ENCODE assay signal across 13 mouse cellular contexts in the genomic region with DNA sequence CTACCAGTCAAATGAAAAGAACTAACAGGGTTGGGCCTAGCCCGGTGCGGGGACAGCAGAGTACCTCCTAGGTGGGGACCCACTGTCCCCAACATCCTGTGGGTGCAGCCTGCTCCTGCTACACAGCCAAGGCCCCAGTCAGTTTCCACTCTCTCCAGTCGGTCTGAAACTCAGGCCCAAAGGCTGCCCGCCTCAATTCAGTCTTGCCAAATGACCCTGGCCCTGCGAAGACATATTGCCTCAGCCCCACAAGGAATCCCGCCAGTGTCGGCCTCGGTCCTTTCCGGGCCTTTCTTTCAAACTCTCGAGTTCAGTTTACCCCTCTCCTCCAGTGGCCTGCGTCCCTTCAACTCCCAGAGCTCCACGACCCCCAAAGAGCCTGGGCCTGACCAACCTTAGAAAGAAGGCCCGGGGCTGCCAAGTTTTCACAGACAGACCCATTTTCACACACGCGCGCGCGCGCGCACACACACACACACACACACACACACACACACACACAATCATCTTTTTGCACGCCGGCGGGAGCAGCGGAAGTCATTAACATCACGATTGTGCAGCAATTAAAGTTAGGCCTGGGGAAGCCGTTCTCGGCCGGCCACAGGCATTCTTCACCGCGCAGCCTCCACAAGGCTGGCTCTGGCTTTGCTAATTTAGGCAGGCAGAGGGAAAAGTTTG. TPM values are rescaled to one million over a fixed set of nuclear protein-coding genes. Genes with fewer than 3 reads are reported as not detected.
DNase-seq lines count a peak whose midpoint lies in the region; ATAC-seq and TF ChIP-seq lines count a peak whose summit lies in the region.
"Had no signal": no experiment of that assay in that cellular context is flagged by ENCODE, and none has a peak within 500 bp of the region (broad histone marks: within the 10 kb centered on the region; RNA-seq: fewer than 3 reads in every experiment).

No protein-coding gene starts in this region.

- no peaks in the 10 kb centered on the region for H3K36me3 ChIP-seq in intestine, postnatal 0 days (ENCODE audit: control insufficient read depth, insufficient read depth)
- no peaks in the 10 kb centered on the region for H3K36me3 ChIP-seq in lung, postnatal 0 days (ENCODE audit: insufficient read depth, low read length)

- H3K4me2 ChIP-seq in intestine, postnatal 0 days (replicated peaks; ENCODE audit: low read depth) = peak overlapping the region; percentile 60
- peak overlapping the region; percentile 55 for H3K4me2 ChIP-seq in lung, postnatal 0 days (replicated peaks; ENCODE audit: low read depth, low read length)

- peaks cover 18% of the 10 kb centered on the region; the same call in 1 of the 2 replicates for H3K27me3 ChIP-seq in intestine, postnatal 0 days (replicated peaks; ENCODE audit: control insufficient read depth, insufficient read depth, low read length)
- H3K27me3 ChIP-seq in lung, postnatal 0 days (replicated peaks; ENCODE audit: insufficient read depth, low read length) = peaks cover 9% of the 10 kb centered on the region; the same call in 1 of the 2 replicates

- DNase-seq in gastrocnemius, adult 2 months = peak; percentile 19
- no peak for DNase-seq in gastrocnemius, adult 18-20 months (ENCODE audit: low spot score)
- peak; percentile 68 for DNase-seq in adrenal gland, postnatal 10 days
- peak; percentile 76 for DNase-seq in lung, postnatal 0 days (ENCODE audit: low spot score)
- no peak for DNase-seq in natural killer cell, adult 2 months (ENCODE audit: low spot score in 2 of 2)
- DNase-seq in Muller cell, postnatal 12 days (ENCODE audit: inconsistent ontology term) = no peak
- DNase-seq: B cell, adult 2 months had no signal

- H3K27ac ChIP-seq in gastrocnemius, adult 2 months = no peak overlapping the region
- H3K27ac ChIP-seq in intestine, postnatal 0 days (ENCODE audit: low read depth, low read length) = peak overlapping the region; percentile 61
- H3K27ac ChIP-seq in lung, postnatal 0 days (ENCODE audit: low read length) = peak overlapping the region; percentile 83

- H3K9me3 ChIP-seq in intestine, postnatal 0 days (ENCODE audit: control insufficient read depth) = no peaks in the 10 kb centered on the region
- H3K9me3 ChIP-seq in lung, postnatal 0 days (ENCODE audit: low read length) = no peaks in the 10 kb centered on the region

- H3K4me3 ChIP-seq in gastrocnemius, adult 2 months = no peak overlapping the region
- H3K4me3 ChIP-seq in intestine, postnatal 0 days (ENCODE audit: low read depth, low read length) = peak overlapping the region; percentile 29
- H3K4me3 ChIP-seq in lung, postnatal 0 days (ENCODE audit: low read depth, low read length) = peak overlapping the region; percentile 22; the same call in 1 of the 2 replicates
- H3K4me3 ChIP-seq: erythroblast, embryonic 14.5 days had no signal

- 16% methylated on average over 30 of the region's 30 CpGs for WGBS in intestine, postnatal 0 days
- WGBS in lung, postnatal 0 days = 9% methylated on average over 30 of the region's 30 CpGs

- intact Hi-C loops in gastrocnemius, adult 2 months (cut with DNase I) = no loop called here

- no peak for TF ChIP-seq EP300 in lung, postnatal 0 days (IDR thresholded peaks at IDR 0.05)

- TF ChIP-seq CTCF in gastrocnemius, adult 2 months (IDR thresholded peaks at IDR 0.05) = no peak
- no peak for TF ChIP-seq CTCF in intestine, postnatal 0 days (IDR thresholded peaks at IDR 0.05; ENCODE audit: low read depth)
- no peak for TF ChIP-seq CTCF in lung, postnatal 0 days (IDR thresholded peaks at IDR 0.05)

- H3K9ac ChIP-seq in intestine, postnatal 0 days (ENCODE audit: low read depth, low read length) = peak overlapping the region; percentile 35; the same call in 1 of the 2 replicates
- peak overlapping the region; percentile 20; the same call in 1 of the 2 replicates for H3K9ac ChIP-seq in lung, postnatal 0 days (replicated peaks; ENCODE audit: low read depth)

- H3K4me1 ChIP-seq in intestine, postnatal 0 days (replicated peaks; ENCODE audit: control insufficient read depth, insufficient read depth, low read length) = no peaks in the 10 kb centered on the region
- H3K4me1 ChIP-seq in lung, postnatal 0 days (ENCODE audit: insufficient read depth, low read depth, low read length) = no peaks in the 10 kb centered on the region; the same call in 1 of the 2 replicates

- ATAC-seq in intestine, postnatal 0 days = peak; percentile 55
- ATAC-seq in lung, postnatal 0 days = no peak
- no peak for ATAC-seq in megakaryocyte progenitor cell, adult 5-6 weeks (replicated peaks; ENCODE audit: poor library complexity)

RNA-seq across cellular contexts. Expression of gene Hoxa5, which starts 4.2 kb away (rescaled TPM):
- 1 to 10 TPM; 2.2 to 2.9 TPM for total RNA-seq in gastrocnemius, adult 2 months (2021)
- total RNA-seq in gastrocnemius, adult 18-20 months (2021) = 1 to 10 TPM; 2.0 to 2.1 TPM
- total RNA-seq in adrenal gland, postnatal 10 days (2021) = 10 to 100 TPM; 28.0 to 28.2 TPM
- polyA plus RNA-seq in intestine, postnatal 0 days (2015; fragmentation: Nextera tagmentation; extraction: Ambion mirVana) = 14.8 and 15.3 TPM in 2 replicates
- polyA plus RNA-seq in lung, postnatal 0 days (2015; fragmentation: Nextera tagmentation; extraction: Ambion mirVana) = 39.7 and 40.3 TPM in 2 replicates
- total RNA-seq in megakaryocyte progenitor cell, adult 5-6 weeks (2015) = 2.3 and 3.1 TPM in 2 replicates
- 0.83 and 1.1 TPM in 2 replicates for total RNA-seq in megakaryocyte progenitor cell, adult 5-6 weeks (2017)
- total RNA-seq: left cerebral cortex, adult 18-20 months had no signal
- polyA plus RNA-seq: erythroblast, embryonic 14.5 days had no signal

RNA-seq across cellular contexts. Expression of gene Hoxa6, which starts 8.3 kb away (rescaled TPM):
- 1 to 10 TPM; 2.6 to 2.7 TPM for total RNA-seq in gastrocnemius, adult 2 months (2021)
- total RNA-seq in gastrocnemius, adult 18-20 months (2021) = 1 to 10 TPM; 2.0 to 2.1 TPM
- total RNA-seq in adrenal gland, postnatal 10 days (2021) = 1 to 10 TPM; 4.8 to 8.6 TPM
- 0.76 and 0.81 TPM in 2 replicates for polyA plus RNA-seq in intestine, postnatal 0 days (2015; fragmentation: Nextera tagmentation; extraction: Ambion mirVana)
- 0.95 and 1.1 TPM in 2 replicates for polyA plus RNA-seq in lung, postnatal 0 days (2015; fragmentation: Nextera tagmentation; extraction: Ambion mirVana)
- total RNA-seq in megakaryocyte progenitor cell, adult 5-6 weeks (2015) = 0.22 TPM in 1 of 2 replicates, not detected in the other
- not detected in 2 replicates for total RNA-seq in megakaryocyte progenitor cell, adult 5-6 weeks (2017)
- total RNA-seq: left cerebral cortex, adult 18-20 months had no signal
- polyA plus RNA-seq: erythroblast, embryonic 14.5 days had no signal

RNA-seq across cellular contexts. Expression of gene Hoxa4, which starts 8.7 kb away (rescaled TPM):
- 1 to 10 TPM; 2.7 to 3.3 TPM for total RNA-seq in gastrocnemius, adult 2 months (2021)
- total RNA-seq in gastrocnemius, adult 18-20 months (2021) = 1 to 10 TPM; 2.7 to 2.9 TPM
- 10 to 100 TPM in 1 of 2 experiments, 1 to 10 TPM in 1; 8.0 to 11.4 TPM for total RNA-seq in adrenal gland, postnatal 10 days (2021)
- 3.6 and 4.5 TPM in 2 replicates for polyA plus RNA-seq in intestine, postnatal 0 days (2015; fragmentation: Nextera tagmentation; extraction: Ambion mirVana)
- 3.7 and 3.9 TPM in 2 replicates for polyA plus RNA-seq in lung, postnatal 0 days (2015; fragmentation: Nextera tagmentation; extraction: Ambion mirVana)
- total RNA-seq in megakaryocyte progenitor cell, adult 5-6 weeks (2015) = 0.88 and 1.9 TPM in 2 replicates
- total RNA-seq in megakaryocyte progenitor cell, adult 5-6 weeks (2017) = 0.71 and 1.3 TPM in 2 replicates
- total RNA-seq: left cerebral cortex, adult 18-20 months had no signal
- polyA plus RNA-seq: erythroblast, embryonic 14.5 days had no signal

RNA-seq across cellular contexts. Expression of gene Hoxa3, which starts 12.9 kb away (rescaled TPM):
- total RNA-seq in gastrocnemius, adult 2 months (2021) = 1 to 10 TPM; 2.8 to 3.1 TPM
- total RNA-seq in gastrocnemius, adult 18-20 months (2021) = 1 to 10 TPM; 1.6 to 3.0 TPM
- total RNA-seq in adrenal gland, postnatal 10 days (2021) = 10 to 100 TPM in 1 of 2 experiments, 1 to 10 TPM in 1; 5.9 to 13.5 TPM
- 3.4 and 3.6 TPM in 2 replicates for polyA plus RNA-seq in intestine, postnatal 0 days (2015; fragmentation: Nextera tagmentation; extraction: Ambion mirVana)
- polyA plus RNA-seq in lung, postnatal 0 days (2015; fragmentation: Nextera tagmentation; extraction: Ambion mirVana) = 4.3 and 4.8 TPM in 2 replicates
- 0.59 and 2.1 TPM in 2 replicates for total RNA-seq in megakaryocyte progenitor cell, adult 5-6 weeks (2015)
- 0.37 and 0.42 TPM in 2 replicates for total RNA-seq in megakaryocyte progenitor cell, adult 5-6 weeks (2017)
- total RNA-seq: left cerebral cortex, adult 18-20 months had no signal
- polyA plus RNA-seq: erythroblast, embryonic 14.5 days had no signal

RNA-seq across cellular contexts. Expression of gene Gm28308, which starts 12.9 kb away (rescaled TPM):
- under 1 TPM in 1 of 2 experiments, not detected in 1; 0.82 TPM for total RNA-seq in gastrocnemius, adult 2 months (2021)
- total RNA-seq in gastrocnemius, adult 18-20 months (2021) = under 1 TPM in 1 of 2 experiments, not detected in 1; 0.39 TPM
- total RNA-seq in adrenal gland, postnatal 10 days (2021) = 1 to 10 TPM in 1 of 2 experiments, under 1 TPM in 1; 0.91 to 1.5 TPM
- polyA plus RNA-seq in intestine, postnatal 0 days (2015; fragmentation: Nextera tagmentation; extraction: Ambion mirVana) = not detected in 2 replicates
- not detected in 2 replicates for polyA plus RNA-seq in lung, postnatal 0 days (2015; fragmentation: Nextera tagmentation; extraction: Ambion mirVana)
- total RNA-seq in megakaryocyte progenitor cell, adult 5-6 weeks (2015) = not detected in 2 replicates
- total RNA-seq in megakaryocyte progenitor cell, adult 5-6 weeks (2017) = 0.84 TPM in 1 of 2 replicates, not detected in the other
- total RNA-seq: granulocyte monocyte progenitor cell, adult 5-6 weeks; left cerebral cortex, adult 18-20 months had no signal
- polyA plus RNA-seq: erythroblast, embryonic 14.5 days; testis, adult 2 months had no signal

Comparison
In these comparisons a context has a peak if more than half of its experiments do, and no peak if none do; other contexts are left out.
1. DNase-seq: peak in gastrocnemius, adult 2 months (single experiment), adrenal gland, postnatal 10 days (single experiment) and lung, postnatal 0 days (single experiment); none in gastrocnemius, adult 18-20 months (single experiment), natural killer cell, adult 2 months (0 of 2) and Muller cell, postnatal 12 days (single experiment).
2. RNA of gene Hoxa5, which starts 4.2 kb away (total RNA-seq): 28.0 to 28.2 TPM in adrenal gland, postnatal 10 days; 0.83 to 3.1 TPM in megakaryocyte progenitor cell, adult 5-6 weeks, 2.2 to 2.9 TPM in gastrocnemius, adult 2 months and 2.0 to 2.1 TPM in gastrocnemius, adult 18-20 months; every median in the first group is over 4 times any median in the second.